Mouse (Mus musculus): ENCODE data around the gene Gngt1. TPM values are rescaled to one million over a fixed set of nuclear protein-coding genes. Genes with fewer than 3 reads are reported as not detected.

Gene Gngt1
- not detected in 2 replicates for polyA plus RNA-seq (2015; fragmentation: Nextera tagmentation; extraction: Ambion mirVana)

DNA sequence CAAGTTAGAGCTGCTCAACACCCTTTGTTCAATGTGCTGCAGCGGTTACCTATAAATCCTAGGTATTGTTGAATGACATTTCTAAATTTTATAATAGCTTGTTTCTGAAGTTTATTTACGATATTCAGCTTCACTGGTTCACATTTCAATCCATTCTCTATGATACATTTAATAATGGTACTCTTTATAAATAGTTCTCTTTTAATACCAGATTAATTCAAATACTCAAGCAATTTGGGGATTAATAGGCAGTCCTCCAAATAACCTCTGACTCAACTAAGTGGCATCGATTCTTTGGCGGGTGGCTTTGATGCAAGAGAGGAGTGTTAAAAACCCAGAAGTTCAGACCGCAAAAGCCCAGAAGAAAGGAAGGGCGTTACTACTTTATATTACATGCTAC is at the start of gene Gngt1:
Gene Gngt1 (plus strand): TSS at position 301 of the 400 bp plus-strand sequence.
- ATAC-seq (ENCODE audit: borderline replicate concordance, extremely low read depth, low FRiP score, low TSS enrichment), result no peak
- no peak within 1 kb of the TSS for H3K4me3 ChIP-seq
- 84% methylated on average over 6 of the region's 6 CpGs for WGBS
- no peak within 1 kb of the TSS for H3K9ac ChIP-seq
- H3K27ac ChIP-seq, result no peak within 1 kb of the TSS
- no peaks in the 10 kb centered on the region for H3K36me3 ChIP-seq
- no peak within 1 kb of the TSS for H3K4me2 ChIP-seq
- H3K27me3 ChIP-seq, result no peaks in the 10 kb centered on the region
- no peaks in the 10 kb centered on the region for H3K4me1 ChIP-seq
- H3K9me3 ChIP-seq, result no peaks in the 10 kb centered on the region

DNA sequence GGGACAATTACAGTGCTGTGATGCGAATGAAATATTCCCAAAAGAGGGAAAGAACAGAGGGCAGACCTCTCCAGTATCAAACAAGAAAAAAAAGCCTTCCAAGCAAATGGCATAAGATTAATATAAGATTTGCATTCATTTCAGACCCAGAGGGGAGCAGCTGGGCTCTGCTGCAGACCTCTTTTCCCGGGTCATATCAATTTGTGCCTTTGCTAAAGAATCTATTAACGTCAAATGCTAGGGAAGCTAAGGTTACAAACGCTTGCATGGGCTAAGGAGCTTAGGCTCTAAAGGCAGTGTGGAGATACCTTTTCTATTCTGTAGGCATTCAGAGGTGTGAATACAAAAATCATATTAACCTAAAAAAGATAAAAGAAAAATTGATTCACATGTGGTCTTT is 38.6 kb upstream of the Gngt1 start:
- H3K4me1 ChIP-seq, result no peaks in the 10 kb centered on the region
- H3K9me3 ChIP-seq, result no peaks in the 10 kb centered on the region
- WGBS, result 45% methylated on average over 4 of the region's 4 CpGs
- no peaks in the 10 kb centered on the region for H3K36me3 ChIP-seq
- no peak for ATAC-seq (ENCODE audit: borderline replicate concordance, extremely low read depth, low FRiP score, low TSS enrichment)
- H3K27me3 ChIP-seq, result no peaks in the 10 kb centered on the region
- H3K9ac ChIP-seq, result no peak overlapping the region
- no peak overlapping the region for H3K27ac ChIP-seq
- H3K4me2 ChIP-seq, result no peak overlapping the region
- H3K4me3 ChIP-seq, result no peak overlapping the region

DNA sequence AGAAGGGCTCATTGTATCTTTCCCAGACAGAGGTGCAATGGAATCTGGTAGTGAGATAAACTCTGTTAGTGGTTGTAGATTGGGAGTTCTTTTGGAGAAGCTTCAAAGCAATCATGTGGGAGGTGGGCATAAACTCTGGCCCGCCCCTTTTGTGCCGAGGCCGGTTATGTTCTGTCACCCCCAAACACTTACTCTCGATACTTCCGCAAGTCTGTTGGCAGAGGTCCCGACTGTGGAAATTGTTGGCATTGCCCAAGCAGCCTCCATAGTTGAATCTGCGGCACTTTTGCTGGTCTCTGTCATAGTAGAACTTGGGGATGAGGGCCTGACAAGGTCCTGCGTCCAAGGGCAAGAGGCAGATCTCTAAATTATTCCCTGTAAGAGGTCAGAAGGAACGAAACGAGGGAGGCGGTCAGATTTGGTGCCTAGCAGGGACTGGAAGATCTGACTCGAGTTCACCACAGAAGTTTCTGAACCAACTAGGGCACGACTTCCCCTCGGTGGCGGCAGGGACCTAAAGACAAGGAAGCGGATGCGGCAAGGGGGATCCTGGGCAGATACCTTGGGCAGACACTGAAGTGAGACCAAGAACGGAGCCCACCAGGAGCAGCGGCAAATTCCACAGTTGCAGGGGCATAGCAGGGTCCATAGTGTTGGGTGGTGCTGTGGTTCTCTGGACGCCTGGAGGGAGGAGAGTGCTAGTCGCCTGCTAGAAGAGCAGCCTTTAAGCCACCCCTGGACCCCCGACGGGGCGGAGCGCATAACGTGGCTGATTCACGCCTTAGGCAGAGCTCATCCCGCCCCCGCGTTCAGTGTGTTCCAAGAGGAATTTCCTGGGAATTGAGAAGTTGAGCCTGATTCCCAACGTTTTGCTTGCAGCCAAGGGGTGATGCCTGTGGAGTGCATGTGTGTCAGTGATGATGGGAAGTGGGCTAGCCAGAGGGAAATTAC is 25.6 kb upstream of the Gngt1 start:
- no peaks in the 10 kb centered on the region for H3K9me3 ChIP-seq
- H3K9ac ChIP-seq, result no peak overlapping the region
- H3K4me1 ChIP-seq, result no peaks in the 10 kb centered on the region
- H3K27ac ChIP-seq, result no peak overlapping the region
- peak overlapping the region; percentile 33 for H3K4me3 ChIP-seq
- no peaks in the 10 kb centered on the region for H3K36me3 ChIP-seq
- WGBS, result 25% methylated on average over 31 of the region's 31 CpGs
- ATAC-seq (ENCODE audit: borderline replicate concordance, extremely low read depth, low FRiP score, low TSS enrichment), result peak; percentile 52; the same call in 1 of the 2 replicates
- H3K4me2 ChIP-seq, result peak overlapping the region; percentile 57
- no peaks in the 10 kb centered on the region for H3K27me3 ChIP-seq

GRCm38 (mm10) chr6:3973679-3974078 is 19.9 kb upstream of the Gngt1 start:
- Histone ChIP-seq H3K4me2 (no peak overlapping the region), H3K27ac (no peak overlapping the region), H3K9ac (no peak overlapping the region), H3K4me3 (no peak overlapping the region), H3K9me3 (no peaks in the 10 kb centered on the region), H3K4me1 (no peaks in the 10 kb centered on the region), H3K27me3 (no peaks in the 10 kb centered on the region), H3K36me3 (no peaks in the 10 kb centered on the region)
- WGBS, result 57% methylated on average over 1 of the region's 1 CpGs
- ATAC-seq (ENCODE audit: borderline replicate concordance, extremely low read depth, low FRiP score, low TSS enrichment), result no peak

DNA sequence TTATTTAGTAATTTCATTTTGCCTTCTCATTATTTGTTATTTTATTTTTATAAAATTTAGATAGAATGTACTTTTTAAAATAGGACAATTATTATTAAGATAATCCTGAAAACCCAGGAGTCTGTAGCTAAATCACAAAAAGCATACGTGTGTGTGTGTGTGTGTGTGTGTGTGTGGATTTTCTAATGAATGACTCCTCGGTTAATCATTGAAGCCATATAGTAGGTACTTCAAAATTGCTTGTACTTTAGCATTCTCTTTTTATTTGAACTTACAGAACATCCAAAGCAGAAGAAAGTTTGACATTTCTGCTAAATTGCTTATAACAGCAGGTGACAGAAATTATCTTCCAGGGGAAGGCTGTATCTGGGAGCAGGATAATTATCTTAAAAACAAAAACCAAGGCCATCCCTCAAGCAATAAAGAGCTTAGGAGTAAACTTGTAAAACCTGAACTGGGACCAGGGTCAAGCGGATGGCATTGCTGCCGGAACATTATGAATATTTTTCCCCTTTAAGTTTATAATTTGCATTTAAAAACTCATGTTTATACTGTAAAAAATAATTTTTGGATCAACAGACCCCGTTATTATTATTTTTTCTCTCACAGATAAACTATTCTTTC is 10.8 kb upstream of the Gngt1 start:
- ATAC-seq (ENCODE audit: borderline replicate concordance, extremely low read depth, low FRiP score, low TSS enrichment), result no peak
- 79% methylated on average over 5 of the region's 5 CpGs for WGBS
- Histone ChIP-seq H3K27me3 (no peaks in the 10 kb centered on the region), H3K36me3 (no peaks in the 10 kb centered on the region), H3K4me3 (no peak overlapping the region), H3K9me3 (no peaks in the 10 kb centered on the region), H3K4me2 (no peak overlapping the region), H3K4me1 (no peaks in the 10 kb centered on the region), H3K27ac (no peak overlapping the region), H3K9ac (no peak overlapping the region)

DNA sequence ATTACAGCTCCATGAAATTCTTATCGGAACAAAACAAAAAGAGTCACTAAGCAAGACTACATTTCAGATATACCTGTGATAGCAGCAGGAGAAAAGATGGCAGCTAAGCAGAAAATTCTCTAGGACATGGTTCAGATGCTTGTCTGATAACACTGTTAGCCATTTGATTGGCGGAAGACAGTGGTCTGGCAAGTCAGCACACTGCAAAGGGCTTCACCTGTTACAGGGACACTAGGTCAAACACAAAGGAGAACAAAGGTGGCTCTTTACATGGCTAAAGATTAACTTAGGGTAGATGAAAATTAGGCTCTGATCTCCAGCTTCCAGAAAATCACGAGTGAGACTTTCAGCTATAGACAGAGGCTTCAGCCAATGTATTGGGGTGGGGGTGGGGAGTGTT is 4.8 kb upstream of the Gngt1 start, which contains the start of gene Tfpi2:
Gene Tfpi2 (minus strand): TSS at position 170 of the 400 bp plus-strand sequence.
- Histone ChIP-seq H3K4me2 (no peak within 1 kb of the TSS), H3K27me3 (no peaks in the 10 kb centered on the region), H3K4me3 (no peak within 1 kb of the TSS), H3K9me3 (no peaks in the 10 kb centered on the region), H3K4me1 (no peaks in the 10 kb centered on the region), H3K27ac (no peak within 1 kb of the TSS), H3K9ac (no peak within 1 kb of the TSS), H3K36me3 (no peaks in the 10 kb centered on the region)
- 64% methylated on average over 3 of the region's 3 CpGs for WGBS
- ATAC-seq (ENCODE audit: borderline replicate concordance, extremely low read depth, low FRiP score, low TSS enrichment), result no peak

DNA sequence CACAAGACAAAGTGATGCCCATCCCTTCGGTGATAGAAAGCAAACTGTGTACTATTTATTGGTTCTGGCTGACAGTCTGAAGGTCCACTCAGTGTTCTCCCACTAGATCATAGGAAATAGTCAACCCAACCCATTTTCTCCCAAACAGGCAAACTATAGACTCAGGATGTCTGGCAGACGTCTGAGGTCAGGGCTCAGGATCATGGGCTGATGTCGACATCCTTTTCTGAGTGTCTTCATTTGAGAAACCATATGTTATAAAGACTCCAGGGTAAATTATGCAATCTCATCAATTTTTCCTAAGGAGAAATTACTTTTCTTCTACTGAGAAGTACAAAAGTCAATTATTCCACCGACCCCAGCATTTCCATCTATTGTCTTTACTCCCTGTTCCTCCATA is 4.5 kb downstream of the Gngt1 start:
- ATAC-seq (ENCODE audit: borderline replicate concordance, extremely low read depth, low FRiP score, low TSS enrichment), result no peak
- WGBS, result 57% methylated on average over 4 of the region's 4 CpGs
- H3K27me3 ChIP-seq, result no peaks in the 10 kb centered on the region
- no peaks in the 10 kb centered on the region for H3K9me3 ChIP-seq
- no peaks in the 10 kb centered on the region for H3K36me3 ChIP-seq
- no peak overlapping the region for H3K4me2 ChIP-seq
- no peak overlapping the region for H3K27ac ChIP-seq
- H3K4me3 ChIP-seq, result no peak overlapping the region
- H3K4me1 ChIP-seq, result peaks cover 4% of the 10 kb centered on the region; the same call in 1 of the 2 replicates
- H3K9ac ChIP-seq, result no peak overlapping the region

DNA sequence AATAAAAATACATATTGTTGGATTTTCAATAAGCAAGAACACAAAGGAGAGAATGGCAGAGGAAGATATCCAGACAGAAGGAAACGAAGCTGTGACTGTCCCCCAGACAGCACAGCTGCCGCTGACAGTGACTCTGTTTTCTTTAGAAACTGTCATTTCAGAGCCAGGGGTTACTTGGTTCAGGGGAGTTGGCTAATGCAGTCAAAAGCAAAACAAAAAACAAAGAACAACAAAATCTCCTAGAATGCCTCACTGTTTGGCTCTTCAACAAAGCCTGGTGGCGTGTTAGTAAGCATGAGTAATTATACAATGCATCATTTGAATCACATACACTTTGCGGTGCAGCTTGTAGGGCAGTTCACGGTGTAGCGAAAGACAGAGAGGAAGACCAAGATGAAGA is 5.7 kb downstream of the Gngt1 start:
- Histone ChIP-seq H3K27me3 (no peaks in the 10 kb centered on the region), H3K36me3 (no peaks in the 10 kb centered on the region), H3K9ac (no peak overlapping the region), H3K4me2 (no peak overlapping the region), H3K4me3 (no peak overlapping the region), H3K4me1 (peaks cover 5% of the 10 kb centered on the region; the same call in 1 of the 2 replicates), H3K27ac (no peak overlapping the region), H3K9me3 (no peaks in the 10 kb centered on the region)
- 55% methylated on average over 6 of the region's 6 CpGs for WGBS
- no peak for ATAC-seq (ENCODE audit: borderline replicate concordance, extremely low read depth, low FRiP score, low TSS enrichment)

DNA sequence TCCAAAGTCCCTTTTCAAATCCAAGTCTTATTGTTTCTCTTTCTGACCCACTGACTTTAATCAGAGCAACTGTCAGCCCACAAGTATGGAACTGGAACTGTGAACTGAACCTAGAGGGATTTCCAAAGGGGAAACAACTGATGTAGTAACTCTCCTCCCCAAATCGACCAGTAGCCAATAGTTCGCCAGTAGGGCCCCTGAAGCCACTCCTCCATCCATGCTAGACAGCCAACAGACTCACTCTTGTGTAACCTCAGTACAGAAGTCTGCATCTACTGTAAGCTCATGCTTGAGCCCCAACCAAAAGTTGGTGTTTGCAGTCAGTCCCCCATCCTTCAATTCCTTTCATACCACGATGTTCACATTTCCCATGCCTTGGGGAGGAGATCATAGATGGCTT is 7.1 kb downstream of the Gngt1 start:
- Histone ChIP-seq H3K36me3 (no peaks in the 10 kb centered on the region), H3K4me2 (no peak overlapping the region), H3K27ac (no peak overlapping the region), H3K9ac (no peak overlapping the region), H3K9me3 (no peaks in the 10 kb centered on the region), H3K4me3 (no peak overlapping the region), H3K27me3 (no peaks in the 10 kb centered on the region), H3K4me1 (peaks cover 5% of the 10 kb centered on the region; the same call in 1 of the 2 replicates)
- 84% methylated on average over 3 of the region's 3 CpGs for WGBS
- no peak for ATAC-seq (ENCODE audit: borderline replicate concordance, extremely low read depth, low FRiP score, low TSS enrichment)

DNA sequence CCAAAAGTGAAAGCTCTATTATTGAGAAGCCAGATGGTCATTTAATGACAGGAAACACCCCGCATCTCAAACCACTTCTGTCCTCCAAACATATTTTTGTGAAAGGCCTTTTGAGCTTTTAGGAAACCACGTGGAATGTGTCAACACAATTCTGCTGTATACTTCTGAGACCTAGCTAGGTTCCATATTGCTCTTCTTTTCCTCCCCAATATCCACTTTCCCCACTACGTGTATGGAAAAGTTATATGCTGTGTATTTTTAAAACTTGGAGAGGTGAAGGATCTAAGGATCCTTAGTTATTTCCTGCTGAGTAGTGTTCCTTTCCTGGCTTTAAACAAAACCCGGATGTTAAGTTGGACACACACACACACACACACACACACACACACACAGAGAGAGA is 9.9 kb downstream of the Gngt1 start:
- Histone ChIP-seq H3K4me1 (peaks cover 21% of the 10 kb centered on the region), H3K9ac (no peak overlapping the region; the same call in 1 of the 2 replicates), H3K4me2 (peak overlapping the region; percentile 66), H3K27me3 (no peaks in the 10 kb centered on the region), H3K9me3 (no peaks in the 10 kb centered on the region), H3K27ac (peak overlapping the region; percentile 91), H3K36me3 (no peaks in the 10 kb centered on the region), H3K4me3 (peak overlapping the region; percentile 54)
- ATAC-seq (ENCODE audit: borderline replicate concordance, extremely low read depth, low FRiP score, low TSS enrichment), result 0 out of 2 replicates have a peak, but pooled peaks have one; percentile 23
- 9% methylated on average over 4 of the region's 4 CpGs for WGBS

DNA sequence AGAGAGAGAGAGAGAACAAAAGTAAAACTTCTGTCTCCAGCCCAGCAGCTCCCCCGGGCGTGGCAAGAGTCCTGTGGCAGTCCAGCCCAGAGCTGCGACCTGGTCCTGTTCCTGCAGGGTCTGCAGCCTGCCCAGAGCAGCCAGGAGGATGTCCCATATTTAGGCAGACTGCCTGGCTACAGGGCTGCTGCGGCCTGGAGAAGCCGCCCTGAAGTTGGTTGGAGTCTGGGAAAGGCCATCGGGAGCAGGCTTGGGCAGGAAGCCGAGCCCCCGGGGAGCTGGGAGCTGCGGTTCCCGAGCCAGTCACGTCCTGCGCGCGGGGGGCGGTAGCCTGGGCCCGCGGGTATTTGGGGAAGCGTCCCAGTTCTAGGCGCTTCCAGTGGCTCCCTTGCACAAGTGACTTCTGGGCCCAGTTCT is 10.3 kb downstream of the Gngt1 start, which contains the start of gene Gng11:
Gene Gng11 (plus strand): TSS at position 15 of the 417 bp plus-strand sequence.
- WGBS, result under 1% methylated on average over 15 of the region's 19 CpGs
- ATAC-seq (ENCODE audit: borderline replicate concordance, extremely low read depth, low FRiP score, low TSS enrichment), result peak; percentile 90
- peak within 1 kb of the TSS; percentile 54 for H3K4me3 ChIP-seq
- H3K4me2 ChIP-seq, result peak within 1 kb of the TSS; percentile 66
- no peaks in the 10 kb centered on the region for H3K36me3 ChIP-seq
- no peaks in the 10 kb centered on the region for H3K27me3 ChIP-seq
- H3K9me3 ChIP-seq, result no peaks in the 10 kb centered on the region
- H3K27ac ChIP-seq, result peak within 1 kb of the TSS; percentile 91
- peaks cover 24% of the 10 kb centered on the region for H3K4me1 ChIP-seq
- H3K9ac ChIP-seq, result peak within 1 kb of the TSS; percentile 47

DNA sequence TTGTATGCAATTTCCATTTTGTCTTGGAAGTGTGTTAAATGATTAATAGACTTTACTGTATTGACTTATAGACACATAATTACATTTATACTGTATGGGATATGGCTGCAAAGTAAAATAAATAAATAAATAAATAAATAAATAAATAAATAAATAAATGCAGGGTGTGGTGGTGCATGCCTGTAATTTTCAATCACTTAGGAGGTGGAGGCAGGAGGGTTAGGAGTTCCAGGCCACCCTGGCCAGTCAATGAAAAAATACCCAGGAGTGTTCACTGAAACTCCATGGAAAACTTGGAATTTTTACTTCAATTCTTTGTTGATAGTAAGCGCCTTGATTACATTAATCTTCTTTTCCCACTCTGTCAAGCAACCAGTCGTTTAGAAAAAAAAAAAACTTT is 11.2 kb downstream of the Gngt1 start:
- Histone ChIP-seq H3K4me2 (peak overlapping the region; percentile 66), H3K4me3 (peak overlapping the region; percentile 54), H3K27me3 (no peaks in the 10 kb centered on the region), H3K36me3 (no peaks in the 10 kb centered on the region), H3K4me1 (peaks cover 24% of the 10 kb centered on the region), H3K9me3 (no peaks in the 10 kb centered on the region), H3K27ac (peak overlapping the region; percentile 91; the same call in 1 of the 2 replicates), H3K9ac (peak overlapping the region; percentile 47; the same call in 1 of the 2 replicates)
- WGBS, result 31% methylated on average over 2 of the region's 2 CpGs
- no peak for ATAC-seq (ENCODE audit: borderline replicate concordance, extremely low read depth, low FRiP score, low TSS enrichment)

Data from lung, embryonic 15.5 days (tissue).